Mouse (Mus musculus): Measurements from ENCODE around the gene Olfr1413. TPM values are rescaled to one million over a fixed set of nuclear protein-coding genes. Genes with fewer than 3 reads are reported as not detected.

Gene Olfr1413
- polyA plus RNA-seq, 1 experiment from 2014 or later = not detected

GRCm38 (mm10) chr1:92614516-92614915 lies 43.4 kb downstream of the Olfr1413 start:
- H3K27me3 ChIP-seq (ENCODE audit: low read depth, poor library complexity, severe bottlenecking) = 0 out of 2 replicates have a peak, but pooled peaks cover 6% of the 10 kb centered on the region
- WGBS = 15% methylated on average over 1 of the region's 1 CpGs
- no peak for DNase-seq (ENCODE audit: low spot score)
- H3K4me3 ChIP-seq = no peak overlapping the region
- no peaks in the 10 kb centered on the region for H3K36me3 ChIP-seq
- H3K4me1 ChIP-seq = no peaks in the 10 kb centered on the region
- H3K9me3 ChIP-seq (replicated peaks) = peaks cover 3% of the 10 kb centered on the region; the same call in 1 of the 2 replicates
- H3K27ac ChIP-seq (replicated peaks) = no peak overlapping the region

DNA sequence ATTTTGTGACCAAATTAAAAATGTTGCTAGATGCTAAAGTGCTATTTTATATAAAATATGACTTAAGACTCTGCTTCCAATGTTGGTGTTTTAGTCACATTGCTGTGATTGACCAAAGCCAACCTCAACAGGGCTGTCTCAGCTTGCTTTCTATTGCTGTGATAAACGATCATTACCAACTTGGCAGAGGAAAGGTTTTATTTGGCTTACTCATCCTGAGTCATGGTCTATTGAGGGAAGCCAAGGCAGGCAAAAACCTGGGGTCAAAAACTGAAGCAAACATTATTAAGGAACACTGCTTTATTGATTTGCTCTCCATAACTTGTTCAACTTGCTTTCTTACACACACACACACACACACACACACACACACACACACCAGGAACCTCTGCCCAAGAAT lies 44.9 kb downstream of the Olfr1413 start:
- H3K27me3 ChIP-seq (ENCODE audit: low read depth, poor library complexity, severe bottlenecking) = 0 out of 2 replicates have a peak, but pooled peaks cover 6% of the 10 kb centered on the region
- H3K36me3 ChIP-seq = no peaks in the 10 kb centered on the region
- H3K4me3 ChIP-seq = no peak overlapping the region
- 81% methylated on average over 1 of the region's 1 CpGs for WGBS
- DNase-seq (ENCODE audit: low spot score) = no peak
- no peak overlapping the region for H3K27ac ChIP-seq (replicated peaks)
- H3K9me3 ChIP-seq (replicated peaks) = no peaks in the 10 kb centered on the region
- no peaks in the 10 kb centered on the region for H3K4me1 ChIP-seq

DNA sequence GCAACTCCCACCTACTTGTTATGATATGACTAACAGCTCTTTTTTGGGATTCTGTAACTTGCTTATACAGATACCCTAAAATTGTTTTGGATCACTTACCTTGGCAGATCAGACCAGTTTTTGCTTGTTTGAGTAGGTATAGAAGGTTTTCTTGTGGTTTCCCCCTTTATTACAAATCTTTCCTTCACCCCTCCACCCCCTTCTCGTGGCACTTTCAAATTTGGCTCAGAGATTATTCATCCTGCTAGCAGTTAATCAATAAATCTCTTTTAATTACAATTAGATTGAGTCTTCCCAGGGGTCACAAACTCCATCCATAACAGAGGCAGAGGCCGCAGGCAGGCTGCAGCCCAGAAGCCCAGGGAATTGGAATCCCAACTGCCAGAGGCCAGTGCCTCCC lies 46.4 kb downstream of the Olfr1413 start, which contains the start of gene Olfr12:
Olfr12 (plus strand) TSS at position 301 of the 400 bp plus-strand sequence.
- Histone ChIP-seq H3K36me3 (no peaks in the 10 kb centered on the region), H3K4me3 (no peak within 1 kb of the TSS), H3K4me1 (no peaks in the 10 kb centered on the region), H3K27ac (replicated peaks) (no peak within 1 kb of the TSS), H3K9me3 (replicated peaks) (no peaks in the 10 kb centered on the region), H3K27me3 (ENCODE audit: low read depth, poor library complexity, severe bottlenecking) (no peaks in the 10 kb centered on the region)
- 71% methylated on average over 2 of the region's 2 CpGs for WGBS
- DNase-seq (ENCODE audit: low spot score) = peak; percentile 8

- Histone ChIP-seq H3K4me3 (no peak overlapping the region), H3K27me3 (ENCODE audit: low read depth, poor library complexity, severe bottlenecking) (no peaks in the 10 kb centered on the region), H3K4me1 (no peaks in the 10 kb centered on the region), H3K27ac (replicated peaks) (no peak overlapping the region), H3K9me3 (replicated peaks) (no peaks in the 10 kb centered on the region), H3K36me3 (no peaks in the 10 kb centered on the region)
- WGBS = 71% methylated on average over 4 of the region's 4 CpGs
- DNase-seq (ENCODE audit: low spot score) = no peak
Observed at GRCm38 (mm10) chr1:92618360-92618759, 47.2 kb downstream of the Olfr1413 start.

Other genes with a start within 250 kb of the Olfr1413 start
- gene Ndufa10, start 97.5 kb upstream of the Olfr1413 start, polyA plus RNA-seq (2016; fragmentation: Nextera tagmentation; extraction: Ambion mirVana) = 298 and 309 TPM in 2 replicates
- gene Olfr1416, start 86.2 kb upstream of the Olfr1413 start, polyA plus RNA-seq (2016; fragmentation: Nextera tagmentation; extraction: Ambion mirVana) = not detected in 2 replicates
- not detected in 2 replicates for gene Olfr1415, start 75.2 kb upstream of the Olfr1413 start, polyA plus RNA-seq (2016; fragmentation: Nextera tagmentation; extraction: Ambion mirVana)
- not detected in 2 replicates for gene Olfr1414, start 52.7 kb upstream of the Olfr1413 start, polyA plus RNA-seq (2016; fragmentation: Nextera tagmentation; extraction: Ambion mirVana)
- not detected in 2 replicates for gene Olfr1412, start 14.5 kb downstream of the Olfr1413 start, polyA plus RNA-seq (2016; fragmentation: Nextera tagmentation; extraction: Ambion mirVana)
- not detected in 2 replicates for gene Olfr1411, start 23.1 kb downstream of the Olfr1413 start, polyA plus RNA-seq (2016; fragmentation: Nextera tagmentation; extraction: Ambion mirVana)
- not detected in 2 replicates for gene Olfr1410, start 34.5 kb downstream of the Olfr1413 start, polyA plus RNA-seq (2016; fragmentation: Nextera tagmentation; extraction: Ambion mirVana)
- gene Olfr12, start 46.5 kb downstream of the Olfr1413 start, polyA plus RNA-seq (2016; fragmentation: Nextera tagmentation; extraction: Ambion mirVana) = not detected in 2 replicates
- gene Cops9, start 70.7 kb downstream of the Olfr1413 start, polyA plus RNA-seq (2016; fragmentation: Nextera tagmentation; extraction: Ambion mirVana) = 368 and 378 TPM in 2 replicates
- gene Otos, start 77.5 kb downstream of the Olfr1413 start, polyA plus RNA-seq (2016; fragmentation: Nextera tagmentation; extraction: Ambion mirVana) = 0.07 TPM in 1 of 2 replicates, not detected in the other